Mouse (Mus musculus): Measurements from ENCODE around the gene Malsu1.

The Malsu1 gene

GRCm38 (mm10) chr6:49056009-49056408, 17.6 kb upstream of the Malsu1 start:
- in situ Hi-C loops (cut with MboI; ENCODE audit: low pct_unique_long_range_greater_than_20kb in 1 of 2, low sequenced_read_pairs in 2 of 2, unreplicated experiment in 1 of 2), result loop anchor here in 1 of 2 experiments (25.0 kb wide), 1 partner anchor 306 kb away; the partner anchor contains the start of gene Fam221a

GRCm38 (mm10) chr6:49057053-49058021, 16.3 kb upstream of the Malsu1 start:
- in situ Hi-C loops (cut with MboI; ENCODE audit: low pct_unique_long_range_greater_than_20kb in 1 of 2, low sequenced_read_pairs in 2 of 2, unreplicated experiment in 1 of 2), result loop anchor here in 1 of 2 experiments (25.0 kb wide), 1 partner anchor 305 kb away; the partner anchor contains the start of gene Fam221a

GRCm38 (mm10) chr6:49068361-49068760, 5.2 kb upstream of the Malsu1 start:
- in situ Hi-C loops (cut with MboI; ENCODE audit: low pct_unique_long_range_greater_than_20kb in 1 of 2, low sequenced_read_pairs in 2 of 2, unreplicated experiment in 1 of 2), result loop anchor here (10.0 to 25.0 kb wide), 2 partner anchors 286 to 294 kb away; partner anchors contain the start of gene Fam221a (in 1 of the 2)

- in situ Hi-C loops (cut with MboI; ENCODE audit: low pct_unique_long_range_greater_than_20kb in 1 of 2, low sequenced_read_pairs in 2 of 2, unreplicated experiment in 1 of 2), result loop anchor here in 1 of 2 experiments (25.0 kb wide), 1 partner anchor 288 kb away; the partner anchor contains the start of gene Fam221a
Observed at GRCm38 (mm10) chr6:49074117-49074490, 509 bp downstream of the Malsu1 start.

GRCm38 (mm10) chr6:49077894-49078293, 4.3 kb downstream of the Malsu1 start:
- in situ Hi-C loops (cut with MboI; ENCODE audit: low pct_unique_long_range_greater_than_20kb in 1 of 2, low sequenced_read_pairs in 2 of 2, unreplicated experiment in 1 of 2), result no loop called here

- in situ Hi-C loops (cut with MboI; ENCODE audit: low pct_unique_long_range_greater_than_20kb in 1 of 2, low sequenced_read_pairs in 2 of 2, unreplicated experiment in 1 of 2), result no loop called here
Observed at GRCm38 (mm10) chr6:49079313-49079712, 5.7 kb downstream of the Malsu1 start.

GRCm38 (mm10) chr6:49083008-49083407, 9.4 kb downstream of the Malsu1 start:
- in situ Hi-C loops (cut with MboI; ENCODE audit: low pct_unique_long_range_greater_than_20kb in 1 of 2, low sequenced_read_pairs in 2 of 2, unreplicated experiment in 1 of 2), result no loop called here

- in situ Hi-C loops (cut with MboI; ENCODE audit: low pct_unique_long_range_greater_than_20kb in 1 of 2, low sequenced_read_pairs in 2 of 2, unreplicated experiment in 1 of 2), result no loop called here
Observed at GRCm38 (mm10) chr6:49094968-49095367, 21.4 kb downstream of the Malsu1 start.

GRCm38 (mm10) chr6:49096421-49096820, 22.8 kb downstream of the Malsu1 start:
- in situ Hi-C loops (cut with MboI; ENCODE audit: low pct_unique_long_range_greater_than_20kb in 1 of 2, low sequenced_read_pairs in 2 of 2, unreplicated experiment in 1 of 2), result no loop called here

- in situ Hi-C loops (cut with MboI; ENCODE audit: low pct_unique_long_range_greater_than_20kb in 1 of 2, low sequenced_read_pairs in 2 of 2, unreplicated experiment in 1 of 2), result no loop called here
Observed at GRCm38 (mm10) chr6:49096933-49097461, 23.4 kb downstream of the Malsu1 start.

GRCm38 (mm10) chr6:49097596-49098110, 24.1 kb downstream of the Malsu1 start:
- in situ Hi-C loops (cut with MboI; ENCODE audit: low pct_unique_long_range_greater_than_20kb in 1 of 2, low sequenced_read_pairs in 2 of 2, unreplicated experiment in 1 of 2), result no loop called here

- in situ Hi-C loops (cut with MboI; ENCODE audit: low pct_unique_long_range_greater_than_20kb in 1 of 2, low sequenced_read_pairs in 2 of 2, unreplicated experiment in 1 of 2), result no loop called here
Observed at GRCm38 (mm10) chr6:49099086-49099485, 25.5 kb downstream of the Malsu1 start.

GRCm38 (mm10) chr6:49106746-49107500, 33.3 kb downstream of the Malsu1 start:
- in situ Hi-C loops (cut with MboI; ENCODE audit: low pct_unique_long_range_greater_than_20kb in 1 of 2, low sequenced_read_pairs in 2 of 2, unreplicated experiment in 1 of 2), result no loop called here

- in situ Hi-C loops (cut with MboI; ENCODE audit: low pct_unique_long_range_greater_than_20kb in 1 of 2, low sequenced_read_pairs in 2 of 2, unreplicated experiment in 1 of 2), result no loop called here
Observed at GRCm38 (mm10) chr6:49109196-49109595, 35.6 kb downstream of the Malsu1 start.

GRCm38 (mm10) chr6:49113895-49114294, 40.3 kb downstream of the Malsu1 start:
- in situ Hi-C loops (cut with MboI; ENCODE audit: low pct_unique_long_range_greater_than_20kb in 1 of 2, low sequenced_read_pairs in 2 of 2, unreplicated experiment in 1 of 2), result no loop called here

GRCm38 (mm10) chr6:49114457-49114856, 40.9 kb downstream of the Malsu1 start:
- in situ Hi-C loops (cut with MboI; ENCODE audit: low pct_unique_long_range_greater_than_20kb in 1 of 2, low sequenced_read_pairs in 2 of 2, unreplicated experiment in 1 of 2), result no loop called here

- in situ Hi-C loops (cut with MboI; ENCODE audit: low pct_unique_long_range_greater_than_20kb in 1 of 2, low sequenced_read_pairs in 2 of 2, unreplicated experiment in 1 of 2), result no loop called here
Observed at GRCm38 (mm10) chr6:49115550-49115949, 42.0 kb downstream of the Malsu1 start.

- in situ Hi-C loops (cut with MboI; ENCODE audit: low pct_unique_long_range_greater_than_20kb in 1 of 2, low sequenced_read_pairs in 2 of 2, unreplicated experiment in 1 of 2), result no loop called here
Observed at GRCm38 (mm10) chr6:49116241-49116640, 42.6 kb downstream of the Malsu1 start.

- in situ Hi-C loops (cut with MboI; ENCODE audit: low pct_unique_long_range_greater_than_20kb in 1 of 2, low sequenced_read_pairs in 2 of 2, unreplicated experiment in 1 of 2), result no loop called here
Observed at GRCm38 (mm10) chr6:49118446-49118845, 44.9 kb downstream of the Malsu1 start.
